ENCODE assay signal across 20 mouse cellular contexts in the genomic region with DNA sequence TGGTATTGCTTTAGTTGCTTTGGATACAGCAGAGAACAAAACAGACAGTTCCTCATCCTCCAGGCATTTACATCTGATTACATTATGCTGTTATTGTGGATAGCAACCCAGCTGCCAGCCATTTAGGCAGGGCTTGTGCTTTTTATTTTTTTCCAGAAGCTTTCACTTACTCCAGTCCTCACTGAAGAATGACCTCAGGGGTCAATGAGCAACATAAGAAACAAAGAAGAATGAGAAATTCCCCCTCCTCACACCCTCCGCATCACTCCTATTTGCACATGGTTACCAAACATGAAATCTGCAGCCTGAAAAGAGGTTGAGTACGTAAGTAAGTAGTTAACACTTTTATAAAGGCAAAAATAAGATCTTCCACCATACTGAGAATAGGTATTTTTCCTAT.
DNase-seq lines count a peak whose midpoint lies in the region; ATAC-seq and TF ChIP-seq lines count a peak whose summit lies in the region.
"Had no signal": no experiment of that assay in that cellular context is flagged by ENCODE, and none has a peak within 500 bp of the region (broad histone marks: within the 10 kb centered on the region; RNA-seq: fewer than 3 reads in every experiment).

No protein-coding gene starts in this region.

- no peaks in the 10 kb centered on the region for H3K9me3 ChIP-seq in forebrain, embryonic 11.5 days (ENCODE audit: control insufficient read depth, low read length)
- H3K9me3 ChIP-seq in forebrain, embryonic 16.5 days (ENCODE audit: control insufficient read depth, low read length), result no peaks in the 10 kb centered on the region
- H3K9me3 ChIP-seq in hindbrain, embryonic 11.5 days (ENCODE audit: control insufficient read depth, low read length), result no peaks in the 10 kb centered on the region
- no peaks in the 10 kb centered on the region for H3K9me3 ChIP-seq in hindbrain, embryonic 12.5 days (replicated peaks)
- H3K9me3 ChIP-seq: embryonic facial prominence, embryonic 10.5 days; heart, embryonic 13.5 days had no signal

- WGBS in forebrain, embryonic 11.5 days, result 49% methylated on average over 2 of the region's 2 CpGs
- WGBS in forebrain, embryonic 16.5 days, result 45% methylated on average over 2 of the region's 2 CpGs
- 50% methylated on average over 2 of the region's 2 CpGs for WGBS in hindbrain, embryonic 11.5 days
- WGBS in hindbrain, embryonic 12.5 days, result 38% methylated on average over 2 of the region's 2 CpGs

- H3K4me1 ChIP-seq in forebrain, embryonic 11.5 days (replicated peaks; ENCODE audit: control insufficient read depth, insufficient read depth, low read length), result no peaks in the 10 kb centered on the region
- no peaks in the 10 kb centered on the region for H3K4me1 ChIP-seq in forebrain, embryonic 16.5 days (replicated peaks; ENCODE audit: control insufficient read depth, insufficient read depth, low read length)
- no peaks in the 10 kb centered on the region for H3K4me1 ChIP-seq in hindbrain, embryonic 11.5 days (replicated peaks; ENCODE audit: control insufficient read depth, insufficient read depth, low read length)
- no peaks in the 10 kb centered on the region for H3K4me1 ChIP-seq in hindbrain, embryonic 12.5 days
- H3K4me1 ChIP-seq: embryonic facial prominence, embryonic 10.5 days; heart, embryonic 13.5 days had no signal

- ATAC-seq in forebrain, embryonic 11.5 days (replicated peaks; ENCODE audit: low FRiP score), result 0 out of 2 replicates have a peak, but pooled peaks have one; percentile 30
- ATAC-seq in forebrain, embryonic 16.5 days, result no peak
- peak; percentile 33; the same call in 1 of the 2 replicates for ATAC-seq in hindbrain, embryonic 11.5 days (ENCODE audit: low FRiP score)
- no peak for ATAC-seq in hindbrain, embryonic 12.5 days (ENCODE audit: low FRiP score)
- ATAC-seq: activated CD4-positive, CD25-positive, alpha-beta regulatory T cell, adult 4 months; intestine, embryonic 16.5 days; Patski had no signal

- no peak overlapping the region for H3K9ac ChIP-seq in forebrain, embryonic 11.5 days (ENCODE audit: low read length)
- no peak overlapping the region for H3K9ac ChIP-seq in forebrain, embryonic 16.5 days (replicated peaks; ENCODE audit: low read depth, low read length)
- no peak overlapping the region for H3K9ac ChIP-seq in hindbrain, embryonic 11.5 days (ENCODE audit: low read depth, low read length)
- H3K9ac ChIP-seq in hindbrain, embryonic 12.5 days, result no peak overlapping the region
- H3K9ac ChIP-seq: heart, embryonic 13.5 days; hindbrain, embryonic 14.5 days had no signal

- TF ChIP-seq CTCF in brain, embryonic 14.5 days (IDR thresholded peaks at IDR 0.05; ENCODE audit: borderline replicate concordance, extremely low read depth, insufficient read depth, insufficient read length), result no peak

- TF ChIP-seq POLR2A in brain, embryonic 14.5 days (IDR thresholded peaks at IDR 0.05; ENCODE audit: borderline replicate concordance, extremely low read depth, insufficient read depth, insufficient read length, poor library complexity, severe bottlenecking), result no peak

- H3K4me2 ChIP-seq in forebrain, embryonic 11.5 days (ENCODE audit: low read depth, low read length, severe bottlenecking), result no peak overlapping the region
- H3K4me2 ChIP-seq in forebrain, embryonic 16.5 days (ENCODE audit: low read length), result no peak overlapping the region
- H3K4me2 ChIP-seq in hindbrain, embryonic 11.5 days (replicated peaks; ENCODE audit: low read depth, low read length), result no peak overlapping the region
- H3K4me2 ChIP-seq in hindbrain, embryonic 12.5 days (replicated peaks), result no peak overlapping the region
- H3K4me2 ChIP-seq: heart, embryonic 13.5 days; hindbrain, embryonic 14.5 days had no signal

- no peak overlapping the region for H3K4me3 ChIP-seq in forebrain, embryonic 11.5 days (ENCODE audit: low read depth, low read length)
- H3K4me3 ChIP-seq in forebrain, embryonic 16.5 days (replicated peaks; ENCODE audit: low read length), result no peak overlapping the region
- no peak overlapping the region for H3K4me3 ChIP-seq in hindbrain, embryonic 11.5 days (ENCODE audit: low read depth, low read length)
- no peak overlapping the region for H3K4me3 ChIP-seq in hindbrain, embryonic 12.5 days
- H3K4me3 ChIP-seq: embryonic facial prominence, embryonic 10.5 days; heart, embryonic 13.5 days had no signal

- no peaks in the 10 kb centered on the region for H3K36me3 ChIP-seq in forebrain, embryonic 11.5 days (ENCODE audit: control insufficient read depth, insufficient read depth, low read length)
- H3K36me3 ChIP-seq in forebrain, embryonic 16.5 days (ENCODE audit: control insufficient read depth, insufficient read depth), result no peaks in the 10 kb centered on the region
- H3K36me3 ChIP-seq in hindbrain, embryonic 11.5 days (ENCODE audit: control insufficient read depth, insufficient read depth, low read length), result no peaks in the 10 kb centered on the region
- H3K36me3 ChIP-seq in hindbrain, embryonic 12.5 days, result no peaks in the 10 kb centered on the region
- H3K36me3 ChIP-seq: embryonic facial prominence, embryonic 10.5 days; heart, embryonic 13.5 days had no signal

- H3K27me3 ChIP-seq in forebrain, embryonic 11.5 days (ENCODE audit: control insufficient read depth, insufficient read depth, low read length), result peaks cover 2% of the 10 kb centered on the region; the same call in 1 of the 2 replicates
- H3K27me3 ChIP-seq in forebrain, embryonic 16.5 days (replicated peaks; ENCODE audit: control insufficient read depth, insufficient read depth, low read length), result no peaks in the 10 kb centered on the region; the same call in 1 of the 2 replicates
- no peaks in the 10 kb centered on the region; the same call in 1 of the 2 replicates for H3K27me3 ChIP-seq in hindbrain, embryonic 11.5 days (ENCODE audit: control insufficient read depth, insufficient read depth, low read length)
- H3K27me3 ChIP-seq in hindbrain, embryonic 12.5 days, result peaks cover 8% of the 10 kb centered on the region; the same call in 1 of the 2 replicates
- H3K27me3 ChIP-seq: CH12.LX; heart, embryonic 13.5 days had no signal

- no peak overlapping the region for H3K27ac ChIP-seq in forebrain, embryonic 11.5 days (ENCODE audit: low read depth, low read length)
- H3K27ac ChIP-seq in forebrain, embryonic 16.5 days (ENCODE audit: low read length), result no peak overlapping the region
- no peak overlapping the region for H3K27ac ChIP-seq in hindbrain, embryonic 11.5 days (ENCODE audit: low read depth, low read length)
- H3K27ac ChIP-seq in hindbrain, embryonic 12.5 days, result no peak overlapping the region
- H3K27ac ChIP-seq: embryonic facial prominence, embryonic 10.5 days; heart, embryonic 13.5 days; hindbrain, embryonic 14.5 days had no signal

- no peak for DNase-seq in forebrain, embryonic 11.5 days (ENCODE audit: low spot score)
- peak; percentile 2 for DNase-seq in hindbrain, embryonic 11.5 days (ENCODE audit: low spot score)
- DNase-seq in brain, embryonic 14.5 days (ENCODE audit: low read depth), result peak; percentile 37
- peak; percentile 15 for DNase-seq in retina, embryonic 14.5 days (ENCODE audit: low spot score)
- no peak for DNase-seq in c-Kit-positive CD71-positive TER-119-positive erythroid progenitor cells, embryonic 14.5 days (ENCODE audit: low spot score)
- DNase-seq: adrenal gland, postnatal 14 days; cerebellum, adult 2 months; cerebellum, postnatal 10 days; gastrocnemius, postnatal 36 days; heart, adult 11 months; heart, postnatal 36 days had no signal

Comparison
In these comparisons a context has a peak if more than half of its experiments do, and no peak if none do; other contexts are left out.
1. ATAC-seq: peak in forebrain, embryonic 11.5 days (single experiment) and hindbrain, embryonic 11.5 days (single experiment); none in forebrain, embryonic 16.5 days (single experiment) and hindbrain, embryonic 12.5 days (single experiment).
2. DNase-seq: peak in hindbrain, embryonic 11.5 days (single experiment), brain, embryonic 14.5 days (single experiment) and retina, embryonic 14.5 days (single experiment); none in forebrain, embryonic 11.5 days (single experiment) and c-Kit-positive CD71-positive TER-119-positive erythroid progenitor cells, embryonic 14.5 days (single experiment).